Mouse (Mus musculus): ENCODE measurements around the gene Tbcb. TPM values are rescaled to one million over a fixed set of nuclear protein-coding genes. Genes with fewer than 3 reads are reported as not detected.
"Not testable (repeated sequence)": the region's sequence is repeated elsewhere in the genome, so short reads cannot be mapped to it uniquely, and the experiment has no call there.

Gene Tbcb
- polyA plus RNA-seq, 1 experiment from 2014 or later = 362 TPM

- Histone ChIP-seq H3K4me3 (replicated peaks) (peak overlapping the region; percentile 44), H3K4me2 (replicated peaks) (peak overlapping the region; percentile 75), H3K9me3 (no peaks in the 10 kb centered on the region), H3K9ac (replicated peaks) (peak overlapping the region; percentile 68), H3K27ac (peak overlapping the region; percentile 73), H3K36me3 (peaks cover 21% of the 10 kb centered on the region), H3K27me3 (no peaks in the 10 kb centered on the region), H3K4me1 (replicated peaks) (peaks cover 13% of the 10 kb centered on the region)
- 5% methylated on average over 16 of the region's 16 CpGs for WGBS
- ATAC-seq = peak; percentile 68
Observed at GRCm38 (mm10) chr7:30219293-30220007, 12.6 kb downstream of the Tbcb start.

- no peaks in the 10 kb centered on the region for H3K9me3 ChIP-seq
- WGBS = 83% methylated on average over 2 of the region's 2 CpGs
- H3K36me3 ChIP-seq = no peaks in the 10 kb centered on the region; the same call in 1 of the 2 replicates
- no peak overlapping the region for H3K9ac ChIP-seq (replicated peaks)
- peak; percentile 51 for ATAC-seq
- no peak overlapping the region for H3K27ac ChIP-seq
- no peaks in the 10 kb centered on the region for H3K27me3 ChIP-seq
- H3K4me1 ChIP-seq (replicated peaks) = peaks cover 13% of the 10 kb centered on the region
- H3K4me3 ChIP-seq (replicated peaks) = no peak overlapping the region
- H3K4me2 ChIP-seq (replicated peaks) = no peak overlapping the region
Observed at GRCm38 (mm10) chr7:30217277-30217676, 14.8 kb downstream of the Tbcb start.

GRCm38 (mm10) chr7:30216723-30217151 lies 15.3 kb downstream of the Tbcb start:
- Histone ChIP-seq H3K9me3 (no peaks in the 10 kb centered on the region), H3K9ac (replicated peaks) (0 out of 2 replicates have a peak overlapping the region, but pooled peaks have one; percentile 3), H3K4me1 (replicated peaks) (peaks cover 13% of the 10 kb centered on the region), H3K27ac (peak overlapping the region; percentile 5; the same call in 1 of the 2 replicates), H3K27me3 (no peaks in the 10 kb centered on the region), H3K4me3 (replicated peaks) (0 out of 2 replicates have a peak overlapping the region, but pooled peaks have one; percentile 2), H3K36me3 (no peaks in the 10 kb centered on the region), H3K4me2 (replicated peaks) (peak overlapping the region; percentile 37)
- WGBS = under 1% methylated on average over 15 of the region's 16 CpGs
- ATAC-seq = peak; percentile 78

- no peak overlapping the region for H3K9ac ChIP-seq (replicated peaks)
- H3K27ac ChIP-seq = no peak overlapping the region
- H3K4me1 ChIP-seq (replicated peaks) = peaks cover 13% of the 10 kb centered on the region
- H3K36me3 ChIP-seq = no peaks in the 10 kb centered on the region
- no peak overlapping the region for H3K4me3 ChIP-seq (replicated peaks)
- no peaks in the 10 kb centered on the region for H3K9me3 ChIP-seq
- H3K4me2 ChIP-seq (replicated peaks) = no peak overlapping the region
- 67% methylated on average over 3 of the region's 3 CpGs for WGBS
- no peaks in the 10 kb centered on the region for H3K27me3 ChIP-seq
- ATAC-seq = no peak
Observed at GRCm38 (mm10) chr7:30215875-30216274, 16.2 kb downstream of the Tbcb start.

- no peaks in the 10 kb centered on the region for H3K27me3 ChIP-seq
- no peaks in the 10 kb centered on the region for H3K9me3 ChIP-seq
- H3K9ac ChIP-seq (replicated peaks) = no peak overlapping the region
- WGBS = 88% methylated on average over 3 of the region's 3 CpGs
- H3K4me2 ChIP-seq (replicated peaks) = no peak overlapping the region
- H3K4me1 ChIP-seq (replicated peaks) = peaks cover under 1% of the 10 kb centered on the region; the same call in 1 of the 2 replicates
- H3K4me3 ChIP-seq (replicated peaks) = no peak overlapping the region
- H3K36me3 ChIP-seq = no peaks in the 10 kb centered on the region
- H3K27ac ChIP-seq = no peak overlapping the region
- ATAC-seq = no peak
Observed at GRCm38 (mm10) chr7:30213881-30214280, 18.2 kb downstream of the Tbcb start.

- Histone ChIP-seq H3K27me3 (no peaks in the 10 kb centered on the region), H3K4me3 (replicated peaks) (no peak overlapping the region), H3K4me1 (replicated peaks) (no peaks in the 10 kb centered on the region), H3K4me2 (replicated peaks) (no peak overlapping the region), H3K9me3 (no peaks in the 10 kb centered on the region), H3K9ac (replicated peaks) (no peak overlapping the region), H3K27ac (no peak overlapping the region), H3K36me3 (no peaks in the 10 kb centered on the region)
- ATAC-seq = no peak
- 20% methylated on average over 4 of the region's 4 CpGs for WGBS
Observed at GRCm38 (mm10) chr7:30211025-30211424, 21.0 kb downstream of the Tbcb start.

- not testable (repeated sequence) for H3K4me1 ChIP-seq (replicated peaks); H3K9ac ChIP-seq (replicated peaks); H3K27me3 ChIP-seq; H3K4me3 ChIP-seq (replicated peaks); H3K4me2 ChIP-seq (replicated peaks); H3K9me3 ChIP-seq; H3K27ac ChIP-seq; ATAC-seq; H3K36me3 ChIP-seq
- 57% methylated on average over 5 of the region's 5 CpGs for WGBS
Observed at GRCm38 (mm10) chr7:30206364-30206763, 25.7 kb downstream of the Tbcb start.

GRCm38 (mm10) chr7:30205383-30205782 lies 26.7 kb downstream of the Tbcb start:
- no peaks in the 10 kb centered on the region for H3K27me3 ChIP-seq
- 4% methylated on average over 2 of the region's 2 CpGs for WGBS
- no peaks in the 10 kb centered on the region for H3K4me1 ChIP-seq (replicated peaks)
- no peak overlapping the region for H3K9ac ChIP-seq (replicated peaks)
- no peaks in the 10 kb centered on the region for H3K9me3 ChIP-seq
- no peak for ATAC-seq
- no peak overlapping the region for H3K27ac ChIP-seq
- no peak overlapping the region for H3K4me3 ChIP-seq (replicated peaks)
- H3K4me2 ChIP-seq (replicated peaks) = no peak overlapping the region
- no peaks in the 10 kb centered on the region for H3K36me3 ChIP-seq

GRCm38 (mm10) chr7:30204380-30204779 lies 27.7 kb downstream of the Tbcb start:
- WGBS = 14% methylated on average over 8 of the region's 8 CpGs
- Histone ChIP-seq H3K9ac (replicated peaks) (no peak overlapping the region), H3K4me1 (replicated peaks) (no peaks in the 10 kb centered on the region), H3K4me2 (replicated peaks) (no peak overlapping the region), H3K27ac (no peak overlapping the region), H3K4me3 (replicated peaks) (no peak overlapping the region), H3K27me3 (no peaks in the 10 kb centered on the region), H3K9me3 (no peaks in the 10 kb centered on the region), H3K36me3 (no peaks in the 10 kb centered on the region)
- ATAC-seq = no peak

- Histone ChIP-seq H3K9ac (replicated peaks) (no peak overlapping the region), H3K4me2 (replicated peaks) (no peak overlapping the region), H3K27ac (no peak overlapping the region), H3K27me3 (no peaks in the 10 kb centered on the region), H3K4me3 (replicated peaks) (no peak overlapping the region), H3K9me3 (no peaks in the 10 kb centered on the region), H3K4me1 (replicated peaks) (peaks cover 5% of the 10 kb centered on the region; the same call in 1 of the 2 replicates), H3K36me3 (no peaks in the 10 kb centered on the region)
- WGBS = 87% methylated on average over 11 of the region's 11 CpGs
- no peak for ATAC-seq
Observed at GRCm38 (mm10) chr7:30202895-30203690, 29.0 kb downstream of the Tbcb start.

- H3K9me3 ChIP-seq; ATAC-seq; H3K27ac ChIP-seq; H3K4me2 ChIP-seq (replicated peaks); H3K27me3 ChIP-seq; H3K4me1 ChIP-seq (replicated peaks); H3K9ac ChIP-seq (replicated peaks); H3K36me3 ChIP-seq; H3K4me3 ChIP-seq (replicated peaks): not testable (repeated sequence)
- 89% methylated on average over 5 of the region's 5 CpGs for WGBS
Observed at GRCm38 (mm10) chr7:30200661-30201060, 31.4 kb downstream of the Tbcb start.

GRCm38 (mm10) chr7:30200200-30200599 lies 31.9 kb downstream of the Tbcb start:
- Histone ChIP-seq H3K4me1 (replicated peaks) (peaks cover 8% of the 10 kb centered on the region), H3K9me3 (no peaks in the 10 kb centered on the region), H3K4me2 (replicated peaks) (no peak overlapping the region), H3K27ac (no peak overlapping the region), H3K36me3 (no peaks in the 10 kb centered on the region), H3K4me3 (replicated peaks) (no peak overlapping the region), H3K27me3 (no peaks in the 10 kb centered on the region), H3K9ac (replicated peaks) (no peak overlapping the region)
- 78% methylated on average over 5 of the region's 5 CpGs for WGBS
- ATAC-seq = no peak
